Mouse (Mus musculus) layer of hippocampus, adult 18-20 months (tissue): ENCODE data around the gene Cript. TPM values are rescaled to one million over a fixed set of nuclear protein-coding genes. Genes with fewer than 3 reads are reported as not detected.

Experiments used
- DNase-seq, 2 experiments: peaks; one replicate each; pipeline ENCODE4 v3.0.0; 2022; ENCODE audit warnings: low spot score in 2 of 2
- long read RNA-seq: library from polyadenylated mRNA; stranded (forward); transcript quantifications from one replicate; pipeline ENCODE4 v2.0.0, GENCODE M21; 2021
- total RNA-seq, 2 experiments: library from RNA; stranded (reverse); gene quantifications; 2 replicates each; pipeline ENCODE4 v1.2.3; 2021

The Cript gene
- 10 to 100 TPM; 54.0 to 57.2 TPM for total RNA-seq
- long read RNA-seq, transcript Cript-201 (5 exons, 1,184 nt), result major isoform, 59 of 90 reads
- long read RNA-seq, partial matches to known transcripts, result 28 of 90 reads
- long read RNA-seq, other reads (novel, unspliced or antisense), result 2 of 90 reads

- DNase-seq, result peak; percentile 97 to 99
Observed at GRCm38 (mm10) chr17:87025269-87025949, at the start of gene Cript, which contains the start of gene Pigf. Gene Cript (plus strand): TSS chr17:87025550. Gene Pigf (minus strand): TSS chr17:87025406.

DNA sequence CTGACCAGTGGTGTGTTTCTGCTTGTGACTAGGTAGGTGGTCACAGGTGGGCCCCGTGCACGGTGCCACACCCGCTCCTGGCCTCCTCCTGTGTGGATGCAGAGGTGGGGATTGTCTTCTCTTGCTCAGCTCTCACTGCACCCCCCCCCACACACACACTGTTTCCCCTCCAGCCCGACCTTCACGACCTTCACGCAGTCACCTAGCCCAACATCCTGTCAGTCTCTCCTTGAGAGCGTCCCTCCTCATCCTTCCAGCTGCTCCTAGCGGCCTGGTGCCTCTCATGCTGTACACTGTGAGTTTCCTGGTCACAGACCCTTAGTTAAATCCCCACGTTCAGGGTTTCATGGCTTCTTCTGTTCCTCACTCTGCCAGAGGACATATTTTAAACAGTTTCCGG is 49.0 kb upstream of the Cript start:
- no peak for DNase-seq

GRCm38 (mm10) chr17:86978496-86978895 is 46.9 kb upstream of the Cript start:
- DNase-seq, result no peak

DNA sequence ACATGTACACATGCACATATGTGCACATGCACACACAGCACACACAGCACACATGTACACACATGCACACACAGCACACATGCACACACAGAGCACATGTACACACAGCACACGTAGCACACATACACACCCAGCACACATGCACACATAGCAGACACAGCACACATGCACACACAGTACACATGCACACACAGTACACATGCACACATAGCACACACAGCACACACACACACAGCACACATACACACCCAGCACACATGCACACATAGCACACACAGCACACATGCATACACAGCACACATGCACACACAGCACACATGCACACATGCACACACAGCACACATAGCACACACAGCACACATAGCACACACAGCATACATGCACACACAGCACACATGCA is 44.1 kb upstream of the Cript start:
- no peak for DNase-seq

GRCm38 (mm10) chr17:86981701-86982100 is 43.6 kb upstream of the Cript start:
- DNase-seq, result no peak

DNA sequence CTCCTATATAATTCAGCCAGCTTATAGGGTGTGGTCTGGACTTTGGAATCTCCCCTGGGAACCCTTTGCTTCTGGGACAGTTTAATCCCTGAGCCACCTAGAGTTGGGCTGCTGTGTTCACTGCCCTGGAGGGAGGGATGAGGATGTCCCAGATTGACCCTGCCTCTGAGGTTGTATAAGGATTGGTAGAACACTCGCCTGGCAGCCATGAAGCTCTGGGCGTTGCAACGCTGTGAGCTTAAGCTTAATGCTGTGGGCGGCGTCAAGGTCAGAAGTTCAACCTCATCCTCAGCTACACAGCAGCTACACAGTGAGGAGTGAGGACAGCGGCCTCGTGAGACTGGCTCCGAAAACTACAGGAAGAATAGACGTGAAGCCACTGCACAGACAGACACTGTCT is 42.9 kb upstream of the Cript start:
- no peak for DNase-seq

DNA sequence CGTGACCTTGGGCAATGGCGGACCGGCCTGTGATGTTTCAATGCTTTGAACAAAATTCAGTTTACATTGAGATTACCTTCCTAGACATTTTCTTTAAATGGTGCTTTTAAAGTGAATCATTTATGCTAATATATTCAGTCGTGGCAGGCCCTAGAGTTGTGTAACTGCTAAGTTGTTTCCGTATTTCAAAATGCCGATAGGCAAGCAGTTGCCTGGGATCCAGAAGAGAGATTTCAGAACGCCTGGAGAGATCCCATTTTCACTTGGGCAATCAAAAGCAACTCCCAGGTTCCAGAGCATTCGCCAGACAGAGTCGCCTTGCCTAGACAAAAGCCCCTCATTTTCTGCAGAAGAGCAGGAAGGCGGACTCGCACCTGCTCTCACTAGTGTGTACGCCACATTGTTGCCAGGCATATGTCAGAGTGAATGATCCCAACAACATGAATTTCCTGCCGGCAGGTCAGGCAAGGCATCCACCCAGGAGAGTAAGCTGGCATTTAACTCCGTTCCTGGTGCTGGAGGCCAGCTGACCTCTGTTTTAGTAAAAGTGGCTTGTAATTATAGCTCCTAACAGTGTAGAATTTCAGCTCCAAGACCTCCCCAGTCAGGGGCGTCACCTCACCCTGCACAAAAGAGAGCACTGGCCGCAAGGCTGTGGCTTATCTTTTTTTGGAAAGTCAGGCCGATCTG is 38.8 kb upstream of the Cript start:
- no peak for DNase-seq

- DNase-seq, result no peak
Observed at GRCm38 (mm10) chr17:86988161-86988560, 37.2 kb upstream of the Cript start.

DNA sequence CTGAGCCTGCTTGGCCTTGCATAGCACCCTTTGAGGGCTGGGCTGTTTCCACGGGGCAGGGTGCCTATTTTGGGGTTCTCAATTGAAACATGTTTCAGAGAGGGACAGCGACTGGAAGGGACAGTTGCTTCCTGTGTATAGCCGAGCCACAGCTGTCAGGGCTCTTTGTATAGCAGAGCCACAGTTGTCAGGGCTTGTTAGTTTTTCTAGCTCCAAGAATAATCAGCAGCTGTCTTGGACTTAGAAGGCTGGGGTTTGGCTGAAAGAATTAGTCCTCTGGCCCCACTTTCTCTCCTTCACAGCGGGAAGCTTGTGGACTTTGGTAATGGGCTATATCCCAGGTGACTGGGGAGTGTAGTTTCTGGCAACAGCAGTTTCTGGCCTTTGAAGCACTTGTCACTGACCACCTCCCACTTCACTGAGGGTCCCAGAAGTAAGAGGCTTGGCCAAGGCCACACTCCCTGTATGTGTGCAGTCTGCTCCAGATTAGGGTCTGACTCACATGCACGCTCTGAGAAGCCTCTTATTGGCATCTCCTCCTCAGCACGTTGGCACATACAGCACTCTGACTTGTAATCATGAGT is 36.7 kb upstream of the Cript start:
- no peak for DNase-seq

DNA sequence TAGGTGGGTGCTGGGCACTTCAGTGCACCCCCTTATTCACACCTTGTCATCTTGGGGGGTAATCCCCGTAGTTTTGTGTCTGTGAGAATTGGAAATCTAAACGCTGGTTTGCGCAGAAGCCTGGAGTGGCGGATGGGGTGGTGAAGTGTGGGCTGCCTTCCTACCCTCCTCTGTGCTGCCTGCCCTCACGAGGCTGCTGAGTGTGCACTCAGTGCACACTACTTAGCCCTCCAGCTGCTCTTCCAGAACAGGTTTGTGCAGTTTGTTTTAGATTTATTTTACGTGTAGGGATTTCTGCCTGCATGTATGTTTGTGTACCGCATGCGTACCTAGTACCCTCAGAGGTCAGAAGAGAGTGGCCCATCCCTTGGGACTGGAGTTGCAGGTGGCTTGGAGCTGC is 34.0 kb upstream of the Cript start:
- DNase-seq, result no peak

- DNase-seq, result no peak
Observed at GRCm38 (mm10) chr17:86997323-86997722, 28.0 kb upstream of the Cript start.

DNA sequence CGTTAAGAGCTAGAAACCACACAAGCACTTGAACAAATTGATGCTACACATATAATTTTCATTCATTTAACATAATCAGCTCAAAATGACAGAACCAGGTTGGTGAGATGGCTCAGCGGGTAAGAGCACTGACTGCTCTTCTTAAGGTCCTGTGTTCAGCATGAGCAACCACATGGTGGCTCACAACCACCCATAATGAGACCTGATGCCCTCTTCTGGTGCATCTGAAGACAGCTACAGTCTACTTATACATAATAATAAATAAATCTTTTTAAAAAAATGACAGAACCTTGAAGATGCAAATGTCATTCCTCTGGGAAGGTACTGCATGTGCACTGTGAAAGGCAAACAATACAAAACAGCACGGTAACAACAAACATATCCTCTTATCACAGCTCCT is 16.4 kb upstream of the Cript start:
- no peak for DNase-seq

DNA sequence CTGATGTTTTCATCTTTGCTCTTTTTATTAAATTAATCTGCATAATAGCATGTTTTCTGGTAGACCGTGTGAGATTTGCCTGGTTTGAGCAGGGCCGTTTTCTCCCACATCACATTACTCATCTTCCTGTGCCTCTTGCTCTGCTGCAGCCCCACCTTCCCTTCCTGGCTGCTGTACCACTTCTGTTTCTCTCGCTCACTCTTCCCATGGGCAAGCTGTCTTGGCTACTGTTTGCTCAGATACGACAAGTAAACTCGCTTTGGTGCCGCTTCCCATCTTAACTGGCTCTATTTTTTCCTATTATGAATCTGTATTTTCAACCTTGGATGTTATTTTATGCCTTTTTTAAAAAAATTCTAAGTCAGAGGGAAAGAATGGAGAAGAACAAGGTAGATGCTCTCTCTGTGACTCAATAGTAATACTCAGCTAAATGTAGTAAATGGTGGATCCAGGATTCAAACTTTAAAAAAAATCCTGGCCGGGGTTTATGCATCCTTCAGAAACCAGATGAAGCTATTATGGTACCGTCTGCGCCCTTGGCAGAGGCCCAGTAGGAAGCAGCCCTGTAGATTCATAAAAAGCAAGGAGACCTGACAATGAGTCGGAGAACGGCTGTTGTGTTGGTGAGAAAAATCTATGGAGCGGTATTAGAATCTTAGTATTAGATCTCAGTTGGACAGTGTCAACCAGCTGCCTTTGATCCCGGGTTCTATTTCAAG is 13.9 kb upstream of the Cript start:
- DNase-seq, result peak; percentile 76 to 92

DNA sequence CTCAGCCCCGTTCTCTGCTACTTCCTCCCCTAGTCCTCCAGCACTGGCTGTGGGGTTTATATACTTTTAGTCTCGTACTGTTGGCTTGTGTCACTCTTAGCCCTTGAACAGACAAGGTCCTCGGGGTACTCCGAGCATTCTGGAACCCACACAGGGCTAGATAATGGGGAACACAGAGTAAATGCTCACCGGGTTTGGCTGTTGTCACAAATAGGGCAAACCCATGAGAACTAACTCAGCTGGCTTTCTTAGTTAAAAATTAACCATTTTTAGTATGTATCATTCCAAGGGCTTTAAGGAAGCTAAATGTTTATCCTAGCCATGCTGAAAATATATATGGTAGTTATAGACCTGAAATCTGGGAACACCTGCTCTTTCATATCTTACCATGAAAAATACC is 5.7 kb upstream of the Cript start:
- no peak for DNase-seq

- no peak for DNase-seq
Observed at GRCm38 (mm10) chr17:87024491-87025242, 683 bp upstream of the Cript start.

GRCm38 (mm10) chr17:87036141-87037073 is 11.1 kb downstream of the Cript start:
- peak in 1 of 2 experiments; percentile 30 for DNase-seq

DNA sequence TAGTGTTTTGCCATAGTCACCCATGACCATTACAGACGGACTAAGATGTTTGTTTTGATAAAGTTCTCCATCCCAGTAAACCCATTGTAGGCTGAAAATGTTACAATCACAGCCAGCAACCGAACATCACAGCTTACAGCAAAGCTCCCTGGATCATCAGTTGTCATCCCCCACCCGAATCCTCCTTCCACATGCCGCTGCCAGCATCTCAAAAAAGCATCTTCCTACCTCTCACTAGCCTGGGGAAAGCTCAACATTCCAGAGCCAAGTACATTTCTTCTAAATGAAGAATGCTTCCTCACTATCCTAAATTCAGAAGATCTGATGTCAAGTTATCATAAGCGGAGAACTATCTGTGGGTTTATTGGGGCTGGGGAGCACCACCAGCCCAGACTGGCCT is 13.1 kb downstream of the Cript start:
- DNase-seq, result no peak

DNA sequence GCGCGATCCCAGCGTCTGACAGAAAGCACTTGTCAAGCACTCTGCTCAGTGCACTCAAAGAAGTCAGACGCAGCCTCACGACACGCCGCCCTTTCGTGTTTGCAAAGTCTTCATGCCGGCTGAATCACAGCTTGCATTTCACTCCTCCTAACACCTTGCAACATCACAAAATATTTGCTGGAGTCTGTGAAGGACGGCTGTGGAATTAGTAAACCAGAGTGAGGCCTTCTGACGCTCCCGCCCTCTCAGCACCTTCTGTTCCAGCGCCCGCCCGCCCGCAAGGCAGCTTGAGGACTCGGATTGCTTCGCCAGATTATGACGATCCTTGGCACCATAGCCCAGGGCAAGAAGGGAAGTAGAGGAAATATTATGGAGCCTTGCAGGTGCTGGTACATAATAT is 16.4 kb downstream of the Cript start:
- peak; percentile 45 to 57 for DNase-seq

DNA sequence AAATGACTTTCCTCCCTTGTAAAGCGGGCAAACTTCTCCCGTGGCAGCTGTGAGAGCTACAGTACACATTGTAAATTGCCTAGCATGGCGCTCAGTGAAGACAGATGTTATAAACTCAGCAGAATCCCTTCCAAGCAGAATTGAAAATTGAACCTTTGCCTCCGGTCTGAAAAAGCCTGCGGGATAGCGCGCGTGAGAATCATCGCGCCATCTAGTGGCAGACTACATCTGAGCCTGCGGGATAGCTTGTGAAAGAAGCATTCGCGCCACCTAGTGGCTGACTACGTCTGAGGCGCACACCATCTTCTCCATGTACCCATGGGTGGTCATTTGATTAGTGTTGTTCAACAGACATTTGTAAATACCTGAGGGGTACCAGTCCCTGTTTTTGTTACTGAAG is 19.0 kb downstream of the Cript start:
- peak; percentile 73 to 96 for DNase-seq

GRCm38 (mm10) chr17:87044796-87045195 is 19.4 kb downstream of the Cript start:
- DNase-seq, result no peak
